Mouse (Mus musculus) heart, embryonic 16.5 days (tissue): Measurements from ENCODE around the gene Gatd1. TPM values are rescaled to one million over a fixed set of nuclear protein-coding genes. Genes with fewer than 3 reads are reported as not detected.

ENCODE experiments used
- ATAC-seq: fragments of 200-750 bp; cut with Nextera tagmentation; replicated peaks from 2 replicates; pipeline ENCODE4 v1.8.0; 2017; ENCODE audit warnings: moderate number of reproducible peaks; ENCODE audit not compliant: insufficient read depth, low FRiP score; ENCODE audit errors: extremely low read depth
- H3K27ac ChIP-seq: fragments of 300-500 bp; sonication (generic); 2 replicates; pipeline ENCODE4 v1.5.1; 2014; ENCODE audit warnings: mild to moderate bottlenecking, low read length, control low read depth, moderate library complexity
- H3K27me3 ChIP-seq: fragments of 300-500 bp; sonication (generic); 2 replicates; pipeline ENCODE4 v1.6.1; 2014; ENCODE audit warnings: low read length, mixed read lengths; ENCODE audit not compliant: control insufficient read depth, insufficient read depth
- H3K36me3 ChIP-seq: fragments of 300-500 bp; sonication (generic); 2 replicates; pipeline ENCODE4 v1.6.1; 2014; ENCODE audit not compliant: control insufficient read depth, insufficient read depth
- H3K4me1 ChIP-seq: fragments of 300-500 bp; sonication (generic); 2 replicates; pipeline ENCODE4 v1.6.1; 2014; ENCODE audit warnings: low read length, mixed read lengths; ENCODE audit not compliant: control insufficient read depth, insufficient read depth
- H3K4me2 ChIP-seq: fragments of 300-500 bp; sonication (generic); 2 replicates; pipeline ENCODE4 v1.6.1; 2014; ENCODE audit warnings: low read depth, mild to moderate bottlenecking, control low read depth, low read length
- H3K4me3 ChIP-seq: fragments of 300-500 bp; sonication (generic); 2 replicates; pipeline ENCODE4 v1.5.1; 2014; ENCODE audit warnings: mild to moderate bottlenecking, control low read depth, low read length
- H3K9ac ChIP-seq: fragments of 300-500 bp; sonication (generic); 2 replicates; pipeline ENCODE4 v1.6.1; 2014; ENCODE audit warnings: low read length, control low read depth
- H3K9me3 ChIP-seq: fragments of 300-500 bp; sonication (generic); replicated peaks from 2 replicates; pipeline ENCODE4 v1.6.1; 2016; ENCODE audit warnings: low read length; ENCODE audit not compliant: control insufficient read depth
- WGBS: fragments of 180-500 bp; shearing (Covaris S2); extraction: QIAGEN DNeasy Blood & Tissue Kit; methylation state at CpG from one replicate; pipeline ENCODE4 v1.1.7; 2014; 5-methylcytosine and 5-hydroxymethylcytosine counted together
- polyA plus RNA-seq: library from polyadenylated mRNA; unstranded; fragments of >200 nt; fragmentation: Nextera tagmentation; extraction: Ambion mirVana; gene quantifications from 2 replicates; pipeline ENCODE4 v1.2.1, GENCODE M21; 2015

The Gatd1 gene
- polyA plus RNA-seq, 1 experiment from 2014 or later: 28.0 TPM

- Histone ChIP-seq H3K27ac (no peak overlapping the region), H3K4me3 (no peak overlapping the region), H3K9me3 (no peaks in the 10 kb centered on the region; the same call in 1 of the 2 replicates), H3K27me3 (no peaks in the 10 kb centered on the region), H3K4me2 (no peak overlapping the region), H3K36me3 (no peaks in the 10 kb centered on the region), H3K4me1 (no peaks in the 10 kb centered on the region), H3K9ac (no peak overlapping the region)
- 65% methylated on average over 5 of the region's 5 CpGs for WGBS
- no peak for ATAC-seq
Measured at GRCm38 (mm10) chr7:141369918-141370317, 44.0 kb downstream of the Gatd1 start.

GRCm38 (mm10) chr7:141367358-141367757, 46.6 kb downstream of the Gatd1 start:
- H3K27me3 ChIP-seq: no peaks in the 10 kb centered on the region
- H3K9me3 ChIP-seq: no peaks in the 10 kb centered on the region; the same call in 1 of the 2 replicates
- 79% methylated on average over 4 of the region's 4 CpGs for WGBS
- no peaks in the 10 kb centered on the region for H3K4me1 ChIP-seq
- no peak overlapping the region for H3K27ac ChIP-seq
- H3K4me3 ChIP-seq: no peak overlapping the region
- H3K9ac ChIP-seq: no peak overlapping the region
- no peak for ATAC-seq
- no peaks in the 10 kb centered on the region for H3K36me3 ChIP-seq
- no peak overlapping the region for H3K4me2 ChIP-seq

DNA sequence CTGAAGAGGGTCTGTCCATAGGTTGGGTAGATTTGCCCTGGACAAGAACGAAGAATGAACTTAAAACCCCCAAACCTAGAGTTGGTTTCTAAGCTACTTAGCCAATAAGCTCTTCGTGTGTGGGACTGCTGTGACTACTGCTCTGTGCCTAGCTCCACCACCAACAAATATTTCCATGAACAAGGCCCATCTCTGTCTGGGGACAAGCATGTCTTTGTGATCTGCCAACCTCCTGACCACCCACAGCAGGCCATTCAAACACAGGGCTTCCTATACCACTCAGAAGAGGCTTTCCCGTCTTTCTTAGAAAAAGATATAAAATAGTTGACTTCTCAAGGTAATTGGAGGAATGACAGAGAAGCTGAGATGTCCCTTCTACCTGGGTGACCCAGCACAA, 48.9 kb downstream of the Gatd1 start:
- Histone ChIP-seq H3K27me3 (peaks cover 4% of the 10 kb centered on the region; the same call in 1 of the 2 replicates), H3K4me3 (no peak overlapping the region), H3K9ac (no peak overlapping the region), H3K27ac (no peak overlapping the region), H3K36me3 (no peaks in the 10 kb centered on the region), H3K9me3 (no peaks in the 10 kb centered on the region; the same call in 1 of the 2 replicates), H3K4me1 (no peaks in the 10 kb centered on the region), H3K4me2 (no peak overlapping the region)
- 60% methylated on average over 3 of the region's 3 CpGs for WGBS
- ATAC-seq: no peak

- H3K4me2 ChIP-seq: no peak overlapping the region
- H3K27ac ChIP-seq: no peak overlapping the region
- no peak overlapping the region for H3K9ac ChIP-seq
- no peaks in the 10 kb centered on the region; the same call in 1 of the 2 replicates for H3K9me3 ChIP-seq
- no peak for ATAC-seq
- no peak overlapping the region for H3K4me3 ChIP-seq
- 63% methylated on average over 5 of the region's 5 CpGs for WGBS
- H3K4me1 ChIP-seq: no peaks in the 10 kb centered on the region
- H3K36me3 ChIP-seq: no peaks in the 10 kb centered on the region
- peaks cover 4% of the 10 kb centered on the region; the same call in 1 of the 2 replicates for H3K27me3 ChIP-seq
Measured at GRCm38 (mm10) chr7:141364349-141365048, 49.4 kb downstream of the Gatd1 start.

DNA sequence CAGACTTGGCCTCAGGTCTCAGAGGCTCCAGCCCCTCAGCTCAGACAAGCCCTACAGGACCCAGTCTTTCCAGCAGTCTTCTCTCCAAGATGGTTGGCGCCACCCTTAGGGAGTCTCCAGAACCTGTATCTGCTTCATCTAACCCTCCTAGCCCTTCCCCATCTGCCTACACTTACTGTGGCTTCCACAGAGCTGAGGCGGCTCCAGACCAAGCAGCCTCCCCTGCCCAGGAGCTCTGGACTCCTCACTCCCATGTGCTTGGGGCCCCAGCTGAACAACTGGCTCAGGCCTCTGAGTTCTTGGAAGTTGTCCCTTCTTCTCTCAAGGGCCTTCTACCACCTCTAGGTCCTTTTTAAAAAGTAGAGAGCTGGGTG, 50.2 kb downstream of the Gatd1 start:
- Histone ChIP-seq H3K9ac (no peak overlapping the region), H3K4me1 (no peaks in the 10 kb centered on the region), H3K4me3 (no peak overlapping the region), H3K27me3 (peaks cover 4% of the 10 kb centered on the region; the same call in 1 of the 2 replicates), H3K9me3 (no peaks in the 10 kb centered on the region; the same call in 1 of the 2 replicates), H3K4me2 (no peak overlapping the region), H3K36me3 (no peaks in the 10 kb centered on the region), H3K27ac (no peak overlapping the region)
- no peak for ATAC-seq
- 60% methylated on average over 2 of the region's 2 CpGs for WGBS

DNA sequence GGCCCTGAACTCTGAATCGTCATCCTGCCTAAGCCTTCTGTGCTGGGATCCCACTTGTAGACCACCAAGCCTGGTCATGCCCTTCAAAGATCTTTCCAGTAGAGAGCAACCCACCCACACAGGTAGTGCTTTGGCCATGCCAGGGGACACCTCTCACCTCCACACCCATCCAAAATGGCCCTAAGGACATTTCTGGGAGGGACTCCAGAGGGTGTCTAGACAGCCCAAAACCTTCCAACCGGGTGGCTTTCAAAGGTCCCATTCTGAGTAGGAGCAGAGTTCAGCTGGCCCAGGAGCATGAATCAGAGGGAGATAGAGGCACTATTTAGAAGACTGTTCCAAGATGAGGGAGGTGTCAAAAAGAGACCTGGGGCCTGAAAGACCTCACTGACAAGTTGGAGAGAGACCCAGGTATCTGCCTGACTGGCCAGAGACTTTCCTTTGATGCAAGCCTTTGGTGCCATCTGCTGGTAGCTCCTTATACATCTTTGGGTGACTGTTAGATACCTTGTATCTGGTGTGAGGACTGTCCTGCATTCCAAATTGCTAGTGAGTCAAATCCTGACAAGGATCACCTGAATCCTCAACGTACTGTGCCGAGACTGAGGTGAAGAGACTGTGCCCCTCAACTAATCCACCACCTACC, 50.7 kb downstream of the Gatd1 start:
- H3K4me2 ChIP-seq: no peak overlapping the region
- H3K9ac ChIP-seq: no peak overlapping the region
- H3K36me3 ChIP-seq: no peaks in the 10 kb centered on the region
- no peak overlapping the region for H3K27ac ChIP-seq
- H3K4me3 ChIP-seq: no peak overlapping the region
- no peak; the same call in 1 of the 2 replicates for ATAC-seq
- peaks cover 4% of the 10 kb centered on the region; the same call in 1 of the 2 replicates for H3K27me3 ChIP-seq
- H3K9me3 ChIP-seq: no peaks in the 10 kb centered on the region; the same call in 1 of the 2 replicates
- no peaks in the 10 kb centered on the region for H3K4me1 ChIP-seq
- 47% methylated on average over 4 of the region's 4 CpGs for WGBS

DNA sequence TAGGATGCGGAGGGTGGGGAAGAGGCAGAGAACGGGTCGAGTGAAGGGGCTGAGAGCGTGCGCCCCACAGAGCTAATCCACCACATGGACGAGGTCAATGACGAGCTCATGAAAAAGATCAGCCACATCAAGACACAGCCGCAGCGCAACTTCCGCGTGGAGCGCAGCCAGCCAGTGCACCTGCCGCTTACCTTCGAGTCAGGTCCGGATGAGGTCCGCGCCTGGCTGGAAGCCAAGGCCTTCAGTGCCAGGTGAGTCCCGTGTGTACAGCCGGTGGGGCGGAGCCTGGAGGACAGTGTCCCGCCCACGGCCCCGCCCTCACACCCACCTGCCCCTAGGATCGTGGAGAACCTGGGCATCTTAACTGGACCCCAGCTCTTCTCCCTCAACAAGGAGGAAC, 52.4 kb downstream of the Gatd1 start:
- Histone ChIP-seq H3K9me3 (no peaks in the 10 kb centered on the region), H3K4me1 (no peaks in the 10 kb centered on the region), H3K4me2 (no peak overlapping the region), H3K27me3 (peaks cover 4% of the 10 kb centered on the region; the same call in 1 of the 2 replicates), H3K36me3 (no peaks in the 10 kb centered on the region), H3K9ac (no peak overlapping the region), H3K4me3 (no peak overlapping the region), H3K27ac (no peak overlapping the region)
- 14% methylated on average over 24 of the region's 24 CpGs for WGBS
- ATAC-seq: no peak

Other genes starting within 250 kb of the Gatd1 start
- gene Rnh1, start 241.3 kb downstream of the Gatd1 start, polyA plus RNA-seq: 96.9 and 111 TPM in 2 replicates
- gene Hras, start 220.1 kb downstream of the Gatd1 start, polyA plus RNA-seq: 59.5 and 92.1 TPM in 2 replicates
- 3.0 and 4.1 TPM in 2 replicates for gene Lrrc56, start 220.0 kb downstream of the Gatd1 start, polyA plus RNA-seq
- gene Lmntd2, start 200.1 kb downstream of the Gatd1 start, polyA plus RNA-seq: 0.54 and 0.76 TPM in 2 replicates
- gene Rassf7, start 198.3 kb downstream of the Gatd1 start, polyA plus RNA-seq: 16.1 and 17.2 TPM in 2 replicates
- 43.5 and 50.7 TPM in 2 replicates for gene Phrf1, start 185.4 kb downstream of the Gatd1 start, polyA plus RNA-seq
- gene Irf7, start 147.7 kb downstream of the Gatd1 start, polyA plus RNA-seq: 4.7 and 9.1 TPM in 2 replicates
- 1.6 TPM in 1 of 2 replicates, not detected in the other for gene Cdhr5, start 137.3 kb downstream of the Gatd1 start, polyA plus RNA-seq
- 2.1 and 2.8 TPM in 2 replicates for gene Sct, start 135.0 kb downstream of the Gatd1 start, polyA plus RNA-seq
- 0.05 and 0.13 TPM in 2 replicates for gene Drd4, start 122.1 kb downstream of the Gatd1 start, polyA plus RNA-seq
- gene Deaf1, start 86.4 kb downstream of the Gatd1 start, polyA plus RNA-seq: 37.6 and 37.7 TPM in 2 replicates
- 32.2 and 32.5 TPM in 2 replicates for gene Tmem80, start 86.4 kb downstream of the Gatd1 start, polyA plus RNA-seq
- gene Eps8l2, start 75.3 kb downstream of the Gatd1 start, polyA plus RNA-seq: 2.6 and 3.9 TPM in 2 replicates
- gene Taldo1, start 21.9 kb downstream of the Gatd1 start, polyA plus RNA-seq: 227 and 257 TPM in 2 replicates
- 5.2 and 5.9 TPM in 2 replicates for gene Cend1, start 15.4 kb upstream of the Gatd1 start, polyA plus RNA-seq
- 17.8 and 19.7 TPM in 2 replicates for gene Slc25a22, start 23.8 kb upstream of the Gatd1 start, polyA plus RNA-seq
- 9.0 and 9.7 TPM in 2 replicates for gene Pidd1, start 29.9 kb upstream of the Gatd1 start, polyA plus RNA-seq
- 704 and 720 TPM in 2 replicates for gene Rplp2, start 33.2 kb upstream of the Gatd1 start, polyA plus RNA-seq
- gene Pnpla2, start 41.1 kb upstream of the Gatd1 start, polyA plus RNA-seq: 73.1 and 78.0 TPM in 2 replicates
- 24.2 and 26.1 TPM in 2 replicates for gene Cracr2b, start 47.0 kb upstream of the Gatd1 start, polyA plus RNA-seq
- gene Cd151, start 53.3 kb upstream of the Gatd1 start, polyA plus RNA-seq: 42.2 and 44.0 TPM in 2 replicates
- gene Polr2l, start 61.0 kb upstream of the Gatd1 start, polyA plus RNA-seq: 56.7 and 61.5 TPM in 2 replicates
- 61.0 and 61.5 TPM in 2 replicates for gene Tspan4, start 61.1 kb upstream of the Gatd1 start, polyA plus RNA-seq
- 33.3 and 34.2 TPM in 2 replicates for gene Chid1, start 125.7 kb upstream of the Gatd1 start, polyA plus RNA-seq
- 54.1 and 54.9 TPM in 2 replicates for gene Ap2a2, start 148.0 kb upstream of the Gatd1 start, polyA plus RNA-seq
- 0.14 and 0.18 TPM in 2 replicates for gene Muc6, start 241.2 kb upstream of the Gatd1 start, polyA plus RNA-seq